Mouse (Mus musculus) bone marrow macrophage, adult 2 months (primary cell): ENCODE data around the gene Lyrm4.
"Not testable (repeated sequence)": the region's sequence is repeated elsewhere in the genome, so short reads cannot be mapped to it uniquely, and the experiment has no call there.

Source experiments
- CTCF ChIP-seq: IDR thresholded peaks from 2 replicates; pipeline ENCODE4 v1.5.1; 2012; ENCODE audit warnings: low read depth, mild to moderate bottlenecking, low read length, moderate library complexity
- POLR2A ChIP-seq: IDR thresholded peaks from 2 replicates; pipeline ENCODE4 v1.6.1; 2012; ENCODE audit warnings: mild to moderate bottlenecking, low read depth, low read length, borderline replicate concordance

DNA sequence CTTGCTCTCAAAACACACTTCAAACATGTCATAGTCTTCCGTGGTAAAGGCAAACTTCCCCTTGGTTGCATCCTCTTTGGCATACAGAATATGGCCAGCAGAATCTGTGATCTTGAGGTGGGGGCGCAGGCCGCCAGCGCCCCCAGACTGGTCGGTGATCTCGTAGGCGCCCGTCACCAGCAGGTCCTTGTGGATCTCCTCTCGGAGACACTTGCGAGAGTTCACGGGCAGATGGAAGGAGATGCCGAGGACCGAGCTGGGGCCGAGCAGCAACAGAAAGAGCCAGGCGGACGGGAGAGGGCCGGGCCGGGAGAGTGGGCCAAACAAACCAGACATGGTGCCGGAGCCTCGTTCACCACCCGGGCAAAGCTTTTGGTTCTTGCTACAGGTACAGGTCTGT, 126.1 kb downstream of the Lyrm4 start:
- not testable (repeated sequence) for TF ChIP-seq CTCF, POLR2A
